Mouse (Mus musculus) cerebellum, postnatal 14 days (tissue): Measurements from ENCODE around the gene Lrp1.
A peak's percentile ranks its signal among the peaks of the same experiment; 100 is the strongest.

Experiments used
- DNase-seq, 2 experiments: peaks; one replicate each; pipeline ENCODE4 v3.0.0; 2021; ENCODE audit warnings: mixed read lengths in 2 of 2

Lrp1 gene

DNA sequence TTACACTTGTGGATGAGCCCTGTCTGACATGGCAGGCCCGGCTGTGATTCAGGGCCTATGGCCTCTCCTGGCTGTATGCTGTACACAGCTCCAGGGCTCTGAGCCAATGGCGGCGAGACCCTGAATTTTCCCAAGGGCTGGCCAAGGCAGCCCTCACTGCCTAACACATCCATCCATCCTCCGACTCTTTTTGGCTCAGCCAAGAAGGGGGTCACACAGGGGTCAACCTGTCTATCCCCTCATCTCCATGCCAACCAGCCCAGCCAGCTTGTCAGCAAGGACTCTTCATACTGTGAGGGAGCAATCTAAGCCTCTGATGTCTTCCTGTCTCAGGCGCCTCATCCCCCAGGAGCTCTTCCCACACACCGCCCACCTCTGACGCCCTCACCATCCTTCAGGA lies 29.4 kb downstream of the Lrp1 start:
- no peak for DNase-seq

DNA sequence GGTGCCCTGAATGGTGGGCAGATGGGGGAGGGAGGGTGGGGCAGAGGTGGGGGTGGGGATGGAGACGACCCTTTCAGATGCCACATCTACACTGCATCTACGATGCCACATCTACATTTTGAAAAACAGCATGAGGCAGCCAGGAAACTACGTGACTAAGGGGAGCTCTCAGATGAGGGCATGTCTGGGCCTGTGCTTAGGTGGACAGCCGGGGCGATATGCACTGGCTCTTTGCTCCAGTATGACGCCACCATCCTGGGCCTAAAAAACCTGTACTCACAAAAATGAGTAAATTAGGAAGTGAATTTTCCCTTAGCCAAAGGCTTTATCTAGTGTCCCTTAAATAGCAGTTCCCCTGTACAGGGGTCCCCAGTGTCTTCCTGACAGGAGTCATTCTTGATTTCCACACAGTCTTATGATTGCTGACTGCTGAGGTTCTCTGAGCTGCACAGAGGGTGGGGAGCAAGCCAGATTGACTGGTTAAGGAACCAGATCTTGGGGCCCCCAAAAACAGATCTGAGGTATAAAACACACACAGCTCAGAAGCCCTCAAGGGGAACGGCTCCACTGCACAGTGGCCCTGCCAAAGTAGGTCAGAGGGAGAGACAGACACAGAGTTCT lies 30.0 kb downstream of the Lrp1 start:
- DNase-seq, result no peak

DNA sequence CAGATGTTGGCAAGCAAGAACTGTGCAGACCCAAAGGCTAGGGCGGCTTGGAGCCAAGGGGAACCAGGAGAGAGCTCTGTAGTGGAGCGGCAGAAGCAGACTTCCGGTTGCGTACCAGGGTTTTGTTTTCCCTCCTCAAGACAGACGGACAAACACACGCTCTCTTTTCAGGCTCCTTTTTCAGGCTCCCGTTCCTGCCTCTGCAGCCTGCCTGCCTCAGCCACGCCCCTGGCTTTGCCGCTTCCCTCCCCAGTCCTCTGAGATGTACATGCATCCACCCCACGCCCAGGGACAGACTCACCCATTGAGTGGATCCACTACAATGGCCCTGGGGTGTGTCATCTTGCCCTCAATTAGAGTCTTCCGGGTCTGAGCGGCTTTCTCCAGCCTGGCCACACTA lies 30.7 kb downstream of the Lrp1 start:
- DNase-seq, result no peak

DNA sequence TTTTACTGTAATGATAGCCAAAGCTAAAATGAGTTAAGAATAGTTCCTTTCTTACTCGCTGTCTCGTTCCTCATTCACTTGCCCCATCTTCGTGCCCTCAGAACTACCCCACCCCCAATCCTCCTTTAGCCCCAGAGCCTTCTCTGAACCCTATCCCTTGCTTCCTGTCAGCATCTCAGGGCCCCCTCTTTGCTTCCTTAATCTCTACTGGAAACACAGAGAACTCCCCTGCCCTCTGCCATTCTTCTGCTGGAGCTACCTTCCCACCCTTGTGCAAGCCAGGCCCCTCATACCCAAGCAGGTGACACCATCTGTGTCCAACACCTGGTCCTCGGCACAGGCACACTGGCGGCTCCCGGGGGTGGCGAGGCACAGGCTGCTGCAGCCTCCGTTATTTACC lies 33.2 kb downstream of the Lrp1 start:
- no peak for DNase-seq

DNA sequence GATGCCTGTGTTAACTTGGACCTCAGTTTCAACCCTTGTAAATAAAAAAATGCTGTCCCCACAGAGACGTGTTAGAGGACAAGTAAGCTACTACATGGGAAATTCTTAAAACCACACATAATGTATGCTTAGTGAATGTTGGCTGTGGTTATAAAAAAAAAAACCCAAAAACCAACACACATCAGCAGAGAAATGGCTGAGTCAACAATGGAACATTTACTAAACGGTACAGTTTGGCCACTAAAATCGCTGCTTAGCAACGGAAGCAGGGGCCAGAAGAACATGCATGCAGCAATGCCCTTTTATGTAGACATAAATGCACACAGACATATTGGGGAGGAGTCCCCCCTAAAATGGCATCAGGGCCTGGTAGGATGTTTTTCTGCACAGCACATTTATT lies 34.7 kb downstream of the Lrp1 start:
- no peak for DNase-seq

DNA sequence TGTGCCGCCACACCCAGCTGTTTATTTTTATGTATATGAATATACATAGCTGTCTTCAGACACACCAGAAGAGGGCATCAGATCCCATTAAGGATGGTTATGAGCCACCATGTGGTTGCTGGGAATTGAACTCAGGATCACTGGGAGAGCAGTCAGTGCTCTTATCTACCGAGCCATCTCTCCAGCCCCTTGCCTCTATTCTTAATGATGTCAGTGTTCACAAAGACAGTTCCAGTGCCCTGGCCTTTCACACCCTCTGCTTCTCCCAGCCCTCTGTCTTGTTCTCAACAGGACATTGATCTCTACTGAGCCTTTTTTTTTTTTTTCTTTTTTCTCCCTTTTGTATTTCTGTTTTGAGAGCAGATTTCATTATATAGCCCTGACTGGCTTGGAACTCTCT lies 35.4 kb downstream of the Lrp1 start:
- no peak for DNase-seq

DNA sequence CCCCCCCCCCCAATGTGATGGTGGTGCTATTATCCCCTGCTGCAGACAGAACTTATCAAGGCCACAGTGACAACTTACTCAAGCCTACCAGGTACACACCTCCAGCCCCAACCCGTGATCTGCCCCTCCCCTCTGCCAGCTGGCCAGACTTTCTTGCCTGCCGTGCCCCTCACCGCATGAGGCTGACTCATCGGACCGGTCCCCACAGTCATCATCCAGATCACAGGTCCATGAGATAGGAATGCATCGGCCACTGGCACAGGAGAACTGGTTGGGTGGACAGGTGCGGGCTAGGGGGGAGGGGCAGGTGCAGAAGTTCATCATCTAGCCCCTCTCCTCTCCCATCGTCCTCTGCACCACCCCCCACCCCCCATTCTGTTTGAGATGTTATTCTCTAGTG lies 37.3 kb downstream of the Lrp1 start:
- DNase-seq, result no peak

DNA sequence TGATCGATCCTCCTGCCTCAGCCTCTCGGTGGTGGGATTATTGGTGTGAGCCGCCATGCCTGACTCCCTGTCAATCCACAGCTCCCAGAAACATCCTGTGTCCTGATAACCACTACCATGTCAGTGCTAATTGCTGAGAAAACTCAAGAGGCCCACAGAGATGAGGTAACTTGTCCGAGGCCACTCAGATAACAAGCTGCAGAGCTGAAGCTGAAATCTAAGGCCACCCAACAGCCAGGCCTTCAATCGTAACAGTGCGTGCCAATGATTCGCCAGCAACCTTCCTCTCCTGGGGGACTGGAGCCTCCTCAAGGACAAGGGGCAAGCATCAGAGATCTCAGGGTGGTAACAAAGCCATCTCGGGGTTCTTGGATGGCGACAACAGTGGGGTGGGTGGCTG lies 39.7 kb downstream of the Lrp1 start:
- no peak for DNase-seq

DNA sequence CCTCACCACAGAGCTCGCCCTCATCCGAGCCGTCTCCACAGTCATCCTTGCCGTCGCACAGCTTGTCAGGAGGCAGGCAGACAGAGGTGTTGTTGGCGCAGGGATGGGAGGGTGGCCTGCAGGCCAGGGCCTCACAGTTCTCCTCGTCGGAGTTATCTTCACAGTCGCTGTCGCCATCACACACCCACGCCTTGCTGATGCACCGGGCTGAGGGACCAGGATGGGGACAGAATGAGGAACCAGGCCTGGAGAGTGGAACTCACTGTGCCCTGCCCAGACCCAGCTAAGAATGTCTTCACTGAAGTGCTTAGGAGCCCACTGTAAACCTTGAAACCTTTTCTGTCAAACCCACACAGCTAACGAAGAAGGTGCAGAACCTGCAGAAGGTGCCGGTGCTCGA lies 43.0 kb downstream of the Lrp1 start:
- no peak for DNase-seq

DNA sequence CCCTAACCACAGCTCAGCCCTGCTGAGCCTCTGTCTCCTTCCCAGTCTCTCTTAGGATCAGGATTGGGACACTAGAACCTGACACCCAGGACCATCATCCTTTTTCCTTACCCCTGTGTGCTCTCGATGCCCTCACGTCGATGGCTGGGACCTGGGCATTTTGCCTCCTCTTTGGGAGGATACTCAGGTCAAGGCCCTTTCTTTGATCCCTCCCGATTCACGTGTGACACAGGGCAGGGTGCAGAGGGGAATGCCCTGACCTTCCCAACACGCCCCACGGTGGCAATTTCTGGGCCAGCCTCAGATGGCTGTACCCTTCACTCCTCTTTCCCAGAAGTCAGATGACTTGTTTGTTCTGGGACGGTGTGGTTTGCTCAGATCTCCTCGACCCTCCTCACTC lies 43.8 kb downstream of the Lrp1 start:
- DNase-seq, result no peak

DNA sequence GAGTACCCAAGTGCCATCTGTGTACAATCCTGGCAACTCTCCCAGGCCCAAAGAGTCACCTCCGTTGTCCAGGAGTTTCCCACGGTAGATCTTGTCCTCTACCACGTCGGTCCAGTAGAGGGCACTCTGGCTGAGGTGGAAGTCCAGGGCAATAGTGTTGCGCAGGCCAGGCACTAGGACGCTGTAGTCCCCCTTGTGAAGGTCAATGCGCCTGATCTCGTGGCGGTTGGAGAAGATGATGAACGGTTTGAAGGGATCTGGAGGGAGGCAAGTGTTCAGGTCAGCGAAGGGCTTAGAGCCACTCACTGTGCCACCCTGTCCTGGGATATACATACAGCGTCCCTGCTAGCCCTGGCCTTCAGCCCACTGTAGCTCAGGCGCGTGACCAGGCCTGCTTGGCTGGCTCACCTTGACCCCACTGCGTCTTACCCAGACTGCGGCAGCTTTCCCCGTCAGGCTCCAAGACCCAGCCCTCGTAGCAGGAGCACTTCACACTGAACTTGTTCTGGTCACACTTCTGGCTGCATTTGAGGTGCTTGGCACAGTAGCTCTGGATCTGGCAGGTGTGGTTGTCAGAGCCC lies 44.5 kb downstream of the Lrp1 start:
- peak; percentile 78 to 89 for DNase-seq

DNA sequence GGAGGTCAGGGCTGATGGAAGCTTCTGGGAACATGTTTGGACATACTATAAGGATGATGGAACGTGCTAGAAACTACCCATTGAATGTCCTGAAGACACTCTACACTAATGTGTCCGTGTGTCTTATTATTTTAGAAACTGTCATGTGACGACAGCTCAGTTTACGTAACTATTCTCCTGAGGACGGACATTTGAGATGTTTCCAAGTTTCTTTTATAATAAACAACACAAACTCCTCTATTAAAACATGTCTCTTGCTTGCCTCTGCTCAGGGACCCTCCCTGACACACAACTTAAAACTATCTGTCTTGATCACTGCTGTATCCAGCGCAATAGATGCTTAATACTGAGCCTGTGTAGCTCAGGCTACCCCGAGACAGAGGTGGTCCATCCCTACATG lies 45.2 kb downstream of the Lrp1 start:
- DNase-seq, result no peak

DNA sequence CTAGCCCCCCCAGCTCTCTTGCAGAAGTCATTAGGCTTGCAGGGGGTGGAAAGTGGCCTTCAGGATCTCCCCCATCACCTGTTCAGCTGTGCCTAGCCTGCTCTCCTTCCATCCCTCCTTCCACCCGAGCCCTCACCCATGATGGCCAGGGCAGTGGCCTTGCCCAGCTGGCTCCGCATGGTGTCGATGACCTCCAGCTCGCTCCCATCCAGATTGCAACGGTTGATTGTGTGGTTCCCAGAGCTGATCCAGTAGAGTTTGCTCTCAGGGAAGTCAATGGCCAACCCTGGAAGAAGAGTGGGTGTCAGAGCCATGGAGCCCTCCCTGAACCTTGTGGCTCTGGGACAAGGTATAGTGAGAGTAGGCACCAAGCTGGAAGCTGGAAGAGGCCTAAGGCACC lies 48.7 kb downstream of the Lrp1 start:
- no peak for DNase-seq

DNA sequence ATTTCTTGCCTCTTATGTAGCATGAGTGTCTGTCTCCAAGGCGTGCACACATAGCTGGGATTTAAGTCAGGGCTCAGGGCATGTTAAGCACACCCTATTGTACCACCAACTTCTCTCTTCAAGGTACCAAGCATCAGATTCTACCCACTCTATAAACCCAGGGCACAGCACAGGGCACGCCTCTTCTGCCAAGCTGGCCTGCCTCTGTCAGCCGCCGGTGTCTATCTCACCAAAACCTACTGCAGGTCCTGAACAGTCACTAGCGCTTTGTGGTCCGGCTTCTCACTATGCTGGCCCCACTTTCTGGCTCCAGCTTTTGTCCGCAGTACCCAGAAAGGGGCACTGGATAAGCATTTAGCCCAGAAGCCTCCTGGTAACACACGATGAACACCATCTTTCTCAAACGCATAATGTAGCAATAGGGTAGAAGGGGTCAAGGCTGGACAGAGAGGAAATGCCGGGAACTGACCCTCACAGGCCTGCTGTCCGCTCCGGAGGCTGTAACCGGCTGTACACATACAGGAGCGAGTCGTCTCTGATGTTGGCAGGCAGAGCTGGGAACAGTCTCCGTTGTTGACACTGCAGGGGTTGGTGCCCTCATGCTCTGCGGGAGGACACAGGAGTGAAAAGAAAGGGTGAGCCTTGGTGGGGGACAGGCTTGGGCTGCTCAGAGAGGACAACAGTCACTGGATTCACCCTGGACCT lies 49.9 kb downstream of the Lrp1 start:
- no peak for DNase-seq

DNA sequence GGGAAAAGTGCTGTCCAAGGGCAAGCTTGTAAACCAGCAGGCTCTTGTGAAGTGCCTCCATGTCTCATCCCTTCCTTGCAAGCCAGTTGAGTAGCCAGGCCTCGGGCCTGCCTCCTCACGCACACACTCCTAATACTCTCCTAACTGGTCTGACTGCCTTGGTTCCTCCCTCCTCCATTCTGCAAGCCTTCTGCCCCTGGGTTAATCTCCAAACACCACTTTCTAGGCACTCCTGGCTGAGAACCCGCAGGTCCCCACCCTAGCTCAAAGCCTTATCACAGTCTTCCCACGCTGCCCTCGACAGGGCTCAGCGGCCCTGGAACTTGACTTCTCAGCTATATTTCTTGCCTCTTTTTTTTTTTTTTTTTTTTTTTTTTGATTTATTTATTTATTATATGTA lies 50.6 kb downstream of the Lrp1 start:
- no peak for DNase-seq

DNA sequence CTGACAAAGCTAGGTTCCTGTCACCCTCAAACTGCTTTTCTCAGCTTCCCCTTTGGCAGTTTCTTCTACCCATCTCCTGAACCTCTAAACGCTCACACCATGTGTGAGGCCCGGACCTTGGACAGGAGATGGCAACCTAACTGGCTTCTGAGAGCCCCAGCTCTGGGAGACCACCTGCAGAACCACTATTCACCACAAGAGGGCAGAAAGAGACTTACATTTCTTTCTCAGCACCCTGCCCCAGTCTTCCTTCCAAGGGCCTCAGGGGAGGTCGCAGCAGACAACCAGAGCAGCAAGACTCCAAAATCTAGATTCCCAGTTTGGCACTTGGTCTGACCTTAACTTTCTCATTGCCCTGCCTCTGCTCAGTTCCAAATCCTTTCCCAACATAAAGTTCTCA lies 51.5 kb downstream of the Lrp1 start:
- peak; percentile 90 to 93 for DNase-seq

DNA sequence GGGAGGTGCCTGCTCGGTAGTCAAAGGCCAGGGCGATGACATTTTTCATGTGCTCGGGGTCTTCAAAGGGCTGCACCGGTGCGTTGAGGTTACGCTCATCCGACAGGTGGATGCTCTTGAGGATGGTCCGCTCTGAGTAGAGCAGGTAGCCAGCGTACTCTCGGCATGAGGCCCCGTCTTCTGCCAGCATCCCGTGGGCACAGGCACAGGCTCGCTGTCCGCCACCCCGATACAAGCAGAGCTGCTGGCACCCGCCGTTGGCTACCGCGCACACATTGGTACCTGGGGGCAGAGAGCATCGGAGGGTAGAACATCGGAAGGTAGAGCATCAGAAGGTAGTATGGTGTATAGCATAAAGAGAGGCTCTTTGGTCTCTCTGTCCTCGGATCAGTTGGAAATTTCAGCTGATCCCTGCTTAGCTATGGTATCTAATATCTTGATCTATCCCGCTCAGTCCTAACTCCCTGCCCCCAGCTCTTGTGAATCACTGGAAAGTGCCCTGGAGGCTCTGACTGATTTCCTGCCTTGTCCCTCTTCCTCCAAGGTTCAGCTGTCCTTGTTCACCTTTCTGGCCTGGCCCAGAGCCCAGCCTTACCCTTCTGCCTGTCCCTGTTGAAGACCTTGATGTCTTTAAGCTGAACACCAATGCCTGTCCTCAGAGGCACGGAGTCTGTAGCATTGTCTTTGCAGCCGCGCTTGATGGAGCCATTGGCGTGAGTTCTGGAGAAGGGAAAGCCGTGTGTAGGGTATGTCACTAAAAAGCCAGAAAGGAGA lies 54.2 kb downstream of the Lrp1 start:
- peak in 1 of 2 experiments; percentile 51 for DNase-seq

DNA sequence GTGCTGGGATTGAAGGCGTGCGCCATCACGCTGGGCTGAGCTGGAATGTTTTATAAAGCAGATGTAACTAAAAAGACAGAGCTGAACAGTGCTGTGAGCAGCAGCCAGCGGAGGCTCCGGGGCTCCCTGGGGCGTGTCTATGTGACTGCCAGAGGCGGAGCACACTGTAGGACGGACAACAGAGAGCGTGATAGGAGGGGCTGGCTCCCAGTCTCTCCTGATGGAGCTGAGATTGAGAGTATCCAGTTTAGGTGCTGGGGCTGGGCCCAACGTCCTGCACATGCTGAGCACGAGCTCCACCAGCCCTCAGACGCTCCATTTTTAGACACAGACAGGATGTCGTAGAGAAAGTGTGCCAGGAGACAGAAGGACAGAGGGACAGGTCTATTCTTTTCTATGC lies 56.6 kb downstream of the Lrp1 start:
- DNase-seq, result no peak

DNA sequence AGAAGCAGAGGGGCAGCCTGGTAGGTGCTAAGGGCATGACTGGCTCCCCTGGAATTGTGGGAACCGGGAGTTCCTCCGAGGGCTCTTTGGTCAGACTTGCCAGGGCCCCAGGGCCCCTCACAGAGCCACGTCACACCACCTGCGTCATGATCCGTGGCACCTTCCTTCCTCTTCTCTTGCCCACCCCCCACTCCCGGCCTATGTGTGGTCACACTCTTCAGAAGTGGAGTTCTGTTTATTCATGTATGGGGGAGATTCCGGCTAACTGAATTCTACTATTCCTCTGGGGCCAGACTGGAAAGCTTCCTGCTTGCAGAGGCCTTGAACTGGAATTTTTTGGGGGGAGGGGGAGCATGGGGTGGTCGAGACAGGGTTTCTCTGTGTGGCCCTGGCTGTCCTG lies 57.1 kb downstream of the Lrp1 start:
- no peak for DNase-seq

DNA sequence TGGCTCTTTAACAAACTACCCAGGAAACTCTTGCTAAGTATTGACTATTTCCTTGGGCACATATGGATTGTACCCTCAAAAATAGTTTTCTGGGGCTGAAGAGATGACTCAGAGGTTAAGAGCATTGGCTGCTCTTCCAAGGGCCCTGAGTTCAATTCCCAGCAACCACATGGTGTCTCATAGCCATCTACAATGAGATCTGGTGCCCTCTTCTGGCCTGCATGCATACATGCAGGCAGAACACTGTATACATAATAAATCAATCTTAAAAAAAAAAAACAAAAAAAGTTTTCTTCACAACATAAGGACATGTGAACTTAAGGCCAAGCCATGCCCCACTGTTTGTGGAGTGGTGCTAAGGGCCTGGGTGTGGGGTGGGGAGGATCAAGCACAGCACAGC lies 59.8 kb downstream of the Lrp1 start:
- DNase-seq, result no peak

DNA sequence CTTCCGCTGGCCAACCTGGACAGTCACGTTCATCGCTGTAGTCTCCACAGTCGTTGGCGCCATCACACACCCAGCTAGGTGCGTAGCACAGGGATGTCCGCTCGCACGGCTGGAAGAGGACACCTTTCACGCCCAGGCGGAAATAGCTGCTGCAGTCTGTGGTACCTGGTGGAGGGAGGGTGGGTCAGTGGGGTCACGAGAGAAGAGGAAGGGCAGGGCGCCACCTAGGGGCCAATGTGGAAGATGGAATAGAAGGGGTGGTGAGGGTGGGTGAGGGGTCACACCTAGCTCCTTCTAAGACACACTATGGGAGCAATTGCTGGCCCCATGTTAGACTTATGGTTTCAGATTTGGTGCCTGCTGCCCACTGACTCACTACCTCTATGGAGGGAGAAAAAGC lies 63.6 kb downstream of the Lrp1 start:
- peak in 1 of 2 experiments; percentile 59 for DNase-seq

DNA sequence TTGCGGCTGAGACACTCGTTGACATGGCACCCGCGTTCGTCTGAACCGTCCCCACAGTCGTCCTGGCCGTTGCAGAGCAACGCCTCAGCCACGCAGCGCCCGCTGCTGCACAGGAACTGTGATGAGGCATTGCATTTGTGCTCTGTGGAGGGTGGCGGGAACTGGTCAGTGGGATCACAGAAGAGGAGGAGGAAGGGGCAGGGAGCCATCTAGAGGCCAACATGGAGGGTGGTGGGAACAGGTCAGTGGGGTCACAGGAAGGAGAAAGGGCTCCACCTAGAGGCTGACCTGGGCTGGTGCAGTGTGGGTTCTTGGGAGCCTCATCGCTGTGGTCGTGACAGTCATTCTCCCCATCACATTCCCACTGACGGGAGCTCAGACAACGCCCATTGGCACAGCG lies 65.2 kb downstream of the Lrp1 start:
- peak; percentile 63 to 81 for DNase-seq

DNA sequence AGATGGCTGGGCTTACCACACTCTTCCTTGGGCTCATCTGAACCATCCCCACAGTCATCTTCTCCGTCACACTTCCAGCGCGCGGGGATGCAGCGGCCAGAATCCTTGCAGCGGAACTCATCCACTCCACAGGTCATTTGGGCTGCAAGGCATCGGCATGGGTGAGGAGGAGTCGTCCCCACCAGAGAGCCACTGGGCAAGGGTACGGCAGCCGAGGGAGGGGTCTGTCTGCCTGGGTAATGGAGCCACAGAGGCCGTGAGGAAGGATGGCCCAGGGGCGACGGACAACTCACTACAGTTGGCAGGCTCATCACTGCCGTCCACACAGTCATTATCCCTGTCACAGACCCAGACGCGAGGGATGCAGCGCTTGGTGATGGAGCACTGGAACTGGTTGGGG lies 71.1 kb downstream of the Lrp1 start:
- no peak for DNase-seq

DNA sequence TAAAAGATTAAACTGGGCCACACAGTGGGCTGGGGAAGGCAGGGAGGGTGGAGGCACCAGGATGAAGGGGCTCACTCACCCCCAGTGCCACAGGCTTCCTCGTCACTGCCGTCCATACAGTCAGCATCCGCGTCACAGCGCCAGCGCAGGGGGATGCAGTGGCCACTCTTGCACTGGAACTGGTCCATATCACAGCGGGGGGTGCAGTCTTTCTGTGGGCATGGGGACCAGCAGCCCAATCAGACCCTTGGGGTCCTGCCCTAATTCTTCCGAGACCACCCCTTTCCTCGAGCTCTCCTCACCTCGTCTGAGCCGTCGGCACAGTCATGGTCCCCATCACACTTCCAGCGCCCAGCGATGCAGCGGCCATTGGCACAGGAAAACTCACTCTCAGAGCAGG lies 72.7 kb downstream of the Lrp1 start:
- peak in 1 of 2 experiments; percentile 61 for DNase-seq
